Mouse (Mus musculus): ENCODE measurements around the gene Elane.

DNA sequence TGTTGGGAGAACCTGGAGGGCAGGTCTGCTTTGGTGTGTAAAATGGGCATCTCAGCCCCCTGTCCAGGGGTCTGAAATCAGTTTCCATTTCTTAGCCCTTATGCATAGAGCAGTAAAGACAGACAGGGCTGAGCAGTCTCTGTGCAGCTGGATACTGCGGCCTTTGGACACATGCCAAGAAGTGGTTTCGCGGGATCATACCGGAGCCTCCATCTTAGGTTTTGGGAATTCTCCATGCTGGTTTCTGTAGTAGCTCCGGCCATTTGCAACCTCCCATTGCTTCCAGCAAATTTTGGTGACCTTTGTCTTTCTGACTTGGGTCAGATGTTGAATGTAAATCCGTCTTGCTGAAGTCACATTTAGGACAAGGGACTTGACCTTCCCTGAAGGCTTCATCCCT, 42.6 kb upstream of the Elane start:
- TF ChIP-seq POLR2A (IDR thresholded peaks at IDR 0.05; ENCODE audit: insufficient read length, low read depth): no peak
- no peak for TF ChIP-seq MYOG (IDR thresholded peaks at IDR 0.05; ENCODE audit: control insufficient read depth in 1 of 3, insufficient read depth in 1 of 3, insufficient read length in 2 of 3, low read depth in 2 of 3)
- TF ChIP-seq USF1 (IDR thresholded peaks at IDR 0.05; ENCODE audit: low read depth): no peak
- TF ChIP-seq E2F4 (IDR thresholded peaks at IDR 0.05; ENCODE audit: insufficient read depth): no peak
